Mouse (Mus musculus) adipose tissue, adult 10 weeks (tissue): ENCODE measurements around the gene Ubl4a. TPM values are rescaled to one million over a fixed set of nuclear protein-coding genes. Genes with fewer than 3 reads are reported as not detected.

Experiments used
- polyA plus RNA-seq: library from polyadenylated mRNA; stranded (reverse); fragments of 350-450 nt; fragmentation: Illumina TruSeq; extraction: RNeasy Lipid Tissue Mini Kit (QIAGEN cat#74804); gene quantifications from one replicate; pipeline ENCODE4 v1.2.3, GENCODE M21; 2014; ENCODE audit warnings: low read depth, low replicate concordance

The Ubl4a gene
- 43.7 TPM for polyA plus RNA-seq

GRCm38 (mm10) chrX:74372888-74373549 is at the start of gene Ubl4a, which contains the start of gene Slc10a3:
Ubl4a (minus strand) TSS chrX:74373218.
Slc10a3 (minus strand) TSS chrX:74373349.

GRCm38 (mm10) chrX:74392535-74393443 is 19.8 kb upstream of the Ubl4a start, which contains the start of the genes Fam3a and Ikbkg:
Fam3a (minus strand) TSS chrX:74393272.
Ikbkg (plus strand) TSS chrX:74393290.

GRCm38 (mm10) chrX:74353467-74353770 is 19.6 kb downstream of the Ubl4a start, which contains the start of gene Lage3:
Lage3 (minus strand) TSS chrX:74353618.

GRCm38 (mm10) chrX:74328725-74329161 is 44.3 kb downstream of the Ubl4a start, which contains the start of gene Plxna3:
Plxna3 (plus strand) TSS chrX:74329066.

Other genes starting within 250 kb of the Ubl4a start
- gene Opn1mw, start 245.8 kb downstream of the Ubl4a start, polyA plus RNA-seq = 1.7 TPM
- gene Mecp2, start 237.9 kb downstream of the Ubl4a start, polyA plus RNA-seq = 25.6 TPM
- gene Tex28, start 205.4 kb downstream of the Ubl4a start, polyA plus RNA-seq = not detected
- gene Tktl1, start 196.0 kb downstream of the Ubl4a start, polyA plus RNA-seq = 0.27 TPM
- 382 TPM for gene Flna, start 123.4 kb downstream of the Ubl4a start, polyA plus RNA-seq
- gene Emd, start 118.5 kb downstream of the Ubl4a start, polyA plus RNA-seq = 49.6 TPM
- gene Rpl10, start 102.4 kb downstream of the Ubl4a start, polyA plus RNA-seq = 3,160 TPM
- gene Taz, start 91.3 kb downstream of the Ubl4a start, polyA plus RNA-seq = 118 TPM
- gene Dnase1l1, start 90.9 kb downstream of the Ubl4a start, polyA plus RNA-seq = 27.2 TPM
- 237 TPM for gene Atp6ap1, start 76.1 kb downstream of the Ubl4a start, polyA plus RNA-seq
- gene Gdi1, start 68.2 kb downstream of the Ubl4a start, polyA plus RNA-seq = 107 TPM
- gene Fam50a, start 60.2 kb downstream of the Ubl4a start, polyA plus RNA-seq = 50.9 TPM
- 12.9 TPM for gene Plxna3, start 44.2 kb downstream of the Ubl4a start, polyA plus RNA-seq
- gene Lage3, start 19.6 kb downstream of the Ubl4a start, polyA plus RNA-seq = 60.9 TPM
- gene Slc10a3, start 131 bp upstream of the Ubl4a start, polyA plus RNA-seq = 17.9 TPM
- 55.2 TPM for gene Fam3a, start 20.1 kb upstream of the Ubl4a start, polyA plus RNA-seq
- 23.3 TPM for gene Ikbkg, start 20.1 kb upstream of the Ubl4a start, polyA plus RNA-seq
- 165 TPM for gene G6pdx, start 56.0 kb upstream of the Ubl4a start, polyA plus RNA-seq
- gene Gm6880, start 108.2 kb upstream of the Ubl4a start, polyA plus RNA-seq = not detected
- gene Olfr1326-ps1, start 201.7 kb upstream of the Ubl4a start, polyA plus RNA-seq = not detected
- not detected for gene Olfr1325, start 219.5 kb upstream of the Ubl4a start, polyA plus RNA-seq